Mouse (Mus musculus) fibroblast of lung, adult 2 months (primary cell): ENCODE measurements around the gene Zfp526.
A peak's percentile ranks its signal among the peaks of the same experiment; 100 is the strongest.

Source experiments
- DNase-seq: peaks from one replicate; pipeline ENCODE4 v3.0.0-alpha.2; 2011; ENCODE audit warnings: low read depth

Gene Zfp526

DNA sequence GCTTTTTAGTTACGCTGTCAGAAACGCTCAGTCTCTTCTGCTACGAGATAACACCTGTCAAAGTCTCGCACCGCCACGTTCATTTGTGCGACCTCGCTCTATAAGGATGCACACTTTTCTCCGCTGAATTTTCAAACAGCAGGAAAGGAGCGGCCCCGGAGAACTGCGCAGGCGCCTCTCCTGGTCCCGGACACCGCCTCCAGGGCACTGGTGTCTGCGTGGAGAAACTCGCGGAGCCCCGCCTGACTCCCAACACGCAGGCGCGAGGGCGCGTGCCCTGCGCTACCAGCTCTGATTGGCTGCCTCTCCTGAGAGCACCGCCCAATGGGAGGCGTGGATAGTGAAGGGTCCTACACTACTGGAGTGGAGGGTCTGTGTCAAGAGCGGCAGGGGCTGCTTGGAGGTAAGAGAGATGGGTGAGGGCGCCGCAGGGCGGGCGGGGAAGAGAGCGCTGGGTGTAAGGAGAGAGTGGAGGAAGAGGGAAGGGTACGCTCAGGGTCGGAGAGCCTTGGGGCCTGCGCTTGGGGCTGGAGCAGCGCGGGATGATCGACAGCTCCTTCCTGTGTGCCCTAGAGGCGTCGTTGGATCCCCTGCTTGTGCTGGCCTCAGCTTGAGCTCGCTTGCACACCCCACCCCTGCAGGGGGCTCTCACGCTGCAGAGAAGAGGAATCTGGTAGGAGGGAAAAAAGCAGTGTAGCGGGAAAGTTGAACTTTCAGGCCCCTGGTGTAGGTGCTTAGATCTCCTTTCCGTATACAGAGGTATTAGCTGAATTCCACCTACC is at the start of gene Zfp526:
TSS of gene Zfp526 (plus strand) at position 324 of the 782 bp plus-strand sequence.
- DNase-seq: peak; percentile 95

DNA sequence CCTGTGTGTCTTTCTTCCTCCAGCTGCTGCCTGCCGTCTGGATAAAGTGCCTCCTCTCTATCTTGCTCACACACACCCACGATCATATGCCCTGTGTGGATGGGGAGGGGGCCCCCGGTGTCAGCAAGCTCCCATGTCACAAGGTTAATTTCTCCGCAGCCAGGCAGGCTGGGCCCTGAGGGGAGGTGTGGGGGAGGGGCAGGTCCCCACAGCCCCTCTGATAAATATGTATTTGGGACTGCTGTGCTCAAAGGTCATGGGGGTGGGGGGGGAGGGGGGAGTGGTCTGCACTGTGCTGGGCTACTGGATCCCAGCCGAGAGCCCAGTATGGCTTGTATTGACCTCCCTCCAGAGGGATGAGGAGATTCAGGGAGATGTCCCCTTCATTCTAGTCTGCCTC is 48.6 kb upstream of the Zfp526 start:
- DNase-seq: no peak

GRCm38 (mm10) chr7:25174343-25174742 is 46.9 kb upstream of the Zfp526 start:
- no peak for DNase-seq

DNA sequence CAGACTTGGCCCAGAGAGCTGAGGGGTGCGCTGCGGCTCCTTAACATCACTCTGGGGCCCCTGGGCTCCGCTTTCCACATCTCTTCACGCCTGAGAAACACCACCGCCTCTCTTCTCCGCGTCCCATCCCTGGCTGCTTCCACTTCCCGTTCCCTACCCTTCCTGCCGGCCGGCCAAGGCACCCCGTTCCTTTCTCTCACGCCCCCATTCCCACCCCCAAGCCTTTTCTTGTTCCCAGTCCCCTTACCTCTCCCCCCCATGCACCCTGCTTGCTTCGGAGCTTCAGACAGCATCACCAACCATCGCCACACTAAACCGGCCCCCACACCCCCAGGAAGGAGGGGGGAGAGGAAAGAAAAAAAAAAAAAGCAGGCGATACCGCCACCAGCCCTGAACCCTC is 42.9 kb upstream of the Zfp526 start:
- no peak for DNase-seq

GRCm38 (mm10) chr7:25178787-25179605 is 42.2 kb upstream of the Zfp526 start:
- no peak for DNase-seq

DNA sequence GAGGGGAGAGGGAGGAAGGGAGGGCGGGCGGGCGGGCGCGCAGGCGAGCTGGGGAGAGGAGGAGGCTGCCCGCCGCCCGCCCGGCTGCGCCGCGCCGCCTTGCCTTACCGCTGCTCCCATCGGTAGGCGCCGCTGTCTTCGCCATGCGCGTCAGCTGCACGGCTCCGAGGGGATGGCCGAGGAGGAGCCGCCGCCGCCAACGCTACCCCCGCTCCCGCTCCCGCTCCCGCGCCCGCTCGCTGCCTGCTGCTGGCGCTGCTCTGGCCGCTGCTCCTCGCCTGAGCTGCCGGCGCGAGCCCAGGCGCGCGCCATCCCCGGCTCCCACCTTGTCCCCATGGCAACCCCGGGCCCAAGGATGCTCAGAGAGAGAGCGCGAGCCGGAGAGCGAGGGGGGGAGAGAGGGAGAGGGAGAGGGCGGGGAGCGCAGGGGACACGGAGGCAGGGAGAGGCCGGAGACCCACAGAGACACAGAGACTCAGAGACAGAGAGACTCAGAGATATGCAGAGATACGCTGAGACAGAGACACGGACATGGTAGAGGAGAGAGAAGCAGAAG is 41.5 kb upstream of the Zfp526 start, which contains the start of gene Pou2f2:
TSS of gene Pou2f2 (minus strand) at position 121 of the 556 bp plus-strand sequence.
- DNase-seq: no peak

- DNase-seq: no peak
These were observed 40.7 kb upstream of the Zfp526 start for GRCm38 (mm10) chr7:25180512-25180911.

DNA sequence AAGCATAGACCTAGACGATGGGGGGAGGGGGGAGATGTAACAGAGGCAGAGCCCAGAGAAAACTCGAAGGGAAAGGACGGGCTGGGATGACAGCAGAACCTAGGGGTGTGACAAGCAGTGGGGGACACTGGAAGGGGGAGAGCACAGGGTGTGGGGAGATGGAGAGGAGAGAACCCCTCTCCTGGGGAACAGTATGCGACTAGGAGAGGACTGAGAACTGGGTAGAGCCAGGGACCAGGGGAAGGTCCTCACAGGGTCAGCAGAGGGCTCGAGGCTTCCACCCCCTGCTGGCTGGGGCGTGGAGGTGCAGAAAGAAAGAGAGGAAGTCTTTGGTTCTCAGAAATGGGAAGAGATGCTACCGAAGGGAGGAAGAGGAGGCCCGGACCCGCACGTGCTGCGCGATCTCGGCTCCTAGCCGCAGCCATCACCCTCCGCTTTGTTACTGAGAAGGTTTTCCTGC is 39.9 kb upstream of the Zfp526 start:
- no peak for DNase-seq

DNA sequence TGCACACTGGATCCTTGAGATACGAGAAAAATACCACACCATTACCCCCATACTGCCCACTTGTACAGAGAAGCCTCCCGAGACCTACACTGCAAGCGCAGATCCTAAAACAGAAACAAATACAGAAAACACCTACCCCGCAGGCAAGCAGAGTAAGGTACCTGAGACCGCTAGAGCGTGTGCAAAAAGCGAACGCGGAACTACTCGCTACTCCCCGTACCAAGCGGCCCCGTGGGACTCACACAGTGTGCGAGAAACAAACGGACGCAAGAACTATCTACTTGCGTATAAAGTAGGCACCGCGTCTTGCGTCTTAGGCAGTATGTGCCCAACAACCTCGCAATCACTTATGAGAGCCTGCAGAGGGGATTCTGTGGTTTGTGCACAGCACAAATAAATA is 39.4 kb upstream of the Zfp526 start:
- no peak for DNase-seq

DNA sequence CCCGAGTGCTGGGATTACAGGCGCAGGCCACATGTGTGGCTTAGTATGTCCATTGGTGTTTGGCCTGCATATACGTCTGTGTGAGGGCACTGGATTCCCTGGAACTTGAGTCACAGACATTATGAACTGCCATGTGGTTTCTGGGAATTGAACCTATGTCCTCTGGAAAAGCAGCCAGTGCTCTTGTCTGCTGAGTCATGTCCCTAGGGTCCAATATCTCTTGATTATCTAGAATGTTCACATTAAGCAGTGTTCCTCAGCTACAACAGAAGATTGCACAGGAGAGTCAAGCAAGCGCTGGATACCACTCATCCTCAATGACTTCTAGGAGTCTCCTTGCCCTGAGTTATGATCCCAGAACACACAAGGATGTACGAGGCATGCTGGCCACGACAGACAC is 37.1 kb upstream of the Zfp526 start:
- no peak for DNase-seq

DNA sequence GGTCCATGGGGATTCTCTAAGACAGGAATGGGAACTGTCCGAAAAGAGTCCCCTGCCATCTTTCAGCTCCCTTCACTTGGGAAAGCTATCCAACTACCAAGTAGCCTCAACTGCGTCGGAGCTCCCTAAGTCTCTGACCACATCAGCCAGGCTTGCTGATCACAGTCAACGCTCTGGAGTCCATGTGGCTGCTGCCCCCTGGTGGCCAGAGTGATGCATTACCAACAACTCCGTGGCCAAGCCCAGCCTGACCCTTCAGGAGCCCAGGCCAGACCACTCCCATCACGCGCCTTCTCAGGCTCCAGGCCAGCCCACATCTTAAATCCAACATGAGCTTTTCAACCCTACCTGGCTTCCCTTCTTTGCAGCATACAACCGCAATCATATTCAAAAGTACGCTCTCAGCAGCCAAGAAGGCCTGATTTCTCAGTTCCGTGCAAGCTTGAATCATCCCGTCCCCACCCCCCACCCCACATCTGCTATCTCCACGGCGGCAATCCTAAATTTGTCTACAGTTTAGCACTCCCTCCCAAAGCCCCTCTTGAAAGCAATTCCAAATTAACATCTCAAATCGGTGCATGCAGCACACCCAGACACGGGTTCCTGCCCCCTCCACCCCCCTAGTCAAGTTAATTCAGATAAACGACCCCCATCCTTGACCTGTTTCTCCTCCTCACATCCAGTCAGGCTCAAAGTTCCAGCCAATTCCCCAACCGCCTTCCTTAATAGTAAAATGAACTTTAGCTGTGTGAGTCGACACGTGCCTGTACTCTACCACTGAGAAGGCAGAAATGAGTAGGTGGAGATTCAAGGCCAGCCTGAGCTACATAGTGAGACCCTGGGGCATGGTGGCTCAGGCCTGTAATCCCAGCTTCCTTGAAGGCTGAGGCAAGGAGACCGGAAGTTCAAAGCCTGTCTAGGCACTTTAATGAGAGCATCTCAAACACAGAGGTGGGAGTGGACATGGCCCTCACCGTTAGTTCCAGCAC is 33.3 kb upstream of the Zfp526 start:
- peak; percentile 68 for DNase-seq

GRCm38 (mm10) chr7:25190806-25191205 is 30.4 kb upstream of the Zfp526 start:
- DNase-seq: no peak

- no peak for DNase-seq
These were observed 29.1 kb upstream of the Zfp526 start for GRCm38 (mm10) chr7:25192110-25192509.

GRCm38 (mm10) chr7:25195148-25195547 is 26.1 kb upstream of the Zfp526 start:
- DNase-seq: no peak

GRCm38 (mm10) chr7:25196107-25196506 is 25.1 kb upstream of the Zfp526 start:
- no peak for DNase-seq

DNA sequence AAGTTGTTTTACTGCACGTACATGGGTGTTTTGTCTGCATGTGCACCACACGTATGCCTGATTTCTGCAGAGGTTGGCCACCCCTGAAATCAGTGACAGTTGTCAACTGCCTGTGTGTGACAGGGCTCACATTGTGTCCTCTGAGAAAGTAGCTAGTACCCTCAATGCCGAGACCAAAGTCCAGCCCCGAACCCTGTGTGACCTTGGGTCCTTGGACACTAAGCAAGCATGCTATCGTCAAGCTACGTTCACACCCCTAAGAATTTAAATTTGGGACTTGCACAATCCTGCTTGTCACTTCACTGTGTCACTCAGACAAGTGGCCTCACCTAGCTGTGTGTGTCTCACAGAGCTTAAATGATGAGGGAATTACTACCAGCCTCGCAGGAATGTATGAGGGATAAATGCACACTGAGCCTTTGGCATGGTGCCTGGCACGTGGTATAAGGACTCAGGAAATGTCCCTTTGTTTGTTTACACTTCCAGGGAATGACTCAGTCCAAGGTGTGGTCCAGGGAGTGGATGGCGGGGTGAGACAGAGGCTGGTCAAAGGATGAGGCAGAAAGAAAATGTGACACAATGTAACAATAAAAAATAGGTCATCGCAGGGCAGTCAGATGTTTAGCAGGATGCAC is 23.7 kb upstream of the Zfp526 start:
- DNase-seq: no peak

DNA sequence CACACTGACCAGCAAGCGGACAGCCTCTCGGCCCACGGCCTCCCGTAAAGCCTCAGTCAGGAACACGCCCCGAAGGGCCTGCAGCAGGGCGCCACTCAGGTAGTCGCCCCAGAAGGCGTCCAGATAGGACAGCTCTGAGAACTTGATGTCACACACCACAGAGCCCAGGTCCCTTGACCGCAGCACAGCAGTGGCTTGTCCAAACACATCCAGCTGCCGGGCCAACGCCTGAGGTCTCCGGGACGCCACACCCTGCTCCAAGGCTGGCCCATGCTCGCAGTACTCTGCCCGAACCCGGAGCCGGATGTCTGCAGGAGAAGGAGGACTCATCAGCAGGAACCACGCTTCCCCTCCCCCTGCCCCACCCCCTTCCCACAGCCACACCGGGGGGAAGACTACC is 17.6 kb upstream of the Zfp526 start:
- no peak for DNase-seq

- no peak for DNase-seq
These were observed 15.7 kb upstream of the Zfp526 start for GRCm38 (mm10) chr7:25205355-25206093.

DNA sequence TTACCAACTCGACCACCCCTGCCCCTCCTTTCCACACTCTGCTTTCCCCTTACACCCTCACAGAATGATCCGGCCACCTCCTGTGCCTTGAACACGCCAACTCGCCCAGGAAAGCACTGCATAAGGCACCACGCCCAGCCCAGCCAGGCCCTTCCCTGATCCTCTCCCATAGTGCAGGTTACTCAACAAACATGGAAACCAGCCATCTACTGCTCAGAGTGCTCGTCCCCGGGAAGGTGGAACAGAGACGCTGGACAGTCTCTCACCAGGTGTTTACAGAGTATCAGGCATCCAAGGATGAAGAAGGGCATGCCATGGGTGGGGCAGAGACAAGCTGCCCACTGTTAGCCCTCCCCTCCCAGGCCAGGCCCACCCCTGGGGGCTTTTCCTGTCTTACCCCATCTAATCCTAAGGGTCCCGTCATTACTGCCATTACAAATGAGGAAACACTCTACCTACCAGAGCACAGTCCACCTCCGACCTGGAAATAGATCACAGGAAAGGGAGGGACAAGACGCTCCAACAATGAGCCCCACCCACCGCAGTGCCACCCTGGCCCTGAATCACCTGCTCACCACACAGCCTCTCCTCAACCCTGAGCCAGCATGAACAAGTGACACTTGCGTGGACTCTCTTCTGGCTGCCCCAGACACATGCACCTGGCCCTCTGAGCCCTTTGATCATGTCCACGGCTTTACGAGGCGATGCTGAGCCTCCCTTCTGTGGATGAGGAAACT is 15.0 kb upstream of the Zfp526 start:
- DNase-seq: no peak

- DNase-seq: no peak
These were observed 12.0 kb upstream of the Zfp526 start for GRCm38 (mm10) chr7:25209161-25209622.
